Mouse (Mus musculus) testis, adult 2 months (tissue): ENCODE measurements around the gene Bcl2l14. TPM values are rescaled to one million over a fixed set of nuclear protein-coding genes. Genes with fewer than 3 reads are reported as not detected.

ENCODE experiments used
- H3K27ac ChIP-seq: fragments of 200-500 bp; 2 replicates; pipeline ENCODE4 v1.5.1; 2012; ENCODE audit warnings: low read depth, low read length; ENCODE audit not compliant: control insufficient read depth, insufficient read depth
- H3K27me3 ChIP-seq: fragments of 200-500 bp; 2 replicates; pipeline ENCODE4 v1.6.1; 2012; ENCODE audit warnings: mild to moderate bottlenecking, low read length, moderate library complexity; ENCODE audit not compliant: control insufficient read depth, insufficient read depth
- H3K36me3 ChIP-seq: fragments of 200-500 bp; 2 replicates; pipeline ENCODE4 v1.6.1; 2012; ENCODE audit warnings: mild to moderate bottlenecking, low read length; ENCODE audit not compliant: control insufficient read depth, insufficient read depth
- H3K4me1 ChIP-seq: fragments of 200-500 bp; 2 replicates; pipeline ENCODE4 v1.6.1; 2012; ENCODE audit warnings: low read length; ENCODE audit not compliant: control insufficient read depth, insufficient read depth
- H3K4me3 ChIP-seq: fragments of 200-500 bp; 2 replicates; pipeline ENCODE4 v1.5.1; 2012; ENCODE audit warnings: low read depth, mild to moderate bottlenecking, low read length, moderate library complexity, mixed read lengths; ENCODE audit not compliant: control insufficient read depth
- CTCF ChIP-seq: fragments of 200-500 bp; IDR thresholded peaks from 2 replicates; pipeline ENCODE4 v1.5.1; 2012; ENCODE audit warnings: low read depth, mild to moderate bottlenecking, inconsistent platforms, low read length, moderate library complexity; ENCODE audit not compliant: control insufficient read depth, insufficient read depth, insufficient replicate concordance
- POLR2A ChIP-seq: fragments of 200-500 bp; IDR thresholded peaks from 2 replicates; pipeline ENCODE4 v1.6.1; 2012; ENCODE audit warnings: low read depth, mild to moderate bottlenecking, inconsistent platforms, low read length, moderate library complexity; ENCODE audit not compliant: control insufficient read depth
- polyA plus RNA-seq: library from polyadenylated mRNA; depleted of rRNA; stranded (reverse); fragments of >200 nt; gene quantifications from 2 replicates; pipeline ENCODE4 v1.2.3, GENCODE M21; 2012; rRNA removed

The Bcl2l14 gene
- polyA plus RNA-seq, result 63.8 and 70.3 TPM in 2 replicates

GRCm38 (mm10) chr6:134396018-134396417, at the start of gene Bcl2l14:
Gene Bcl2l14, plus strand, starts transcription at chr6:134396318.
- no peak for TF ChIP-seq CTCF
- no peak for TF ChIP-seq POLR2A
- H3K27me3 ChIP-seq, result no peaks in the 10 kb centered on the region
- H3K4me3 ChIP-seq, result peak within 1 kb of the TSS; percentile 65
- H3K27ac ChIP-seq, result no peak within 1 kb of the TSS
- H3K36me3 ChIP-seq, result no peaks in the 10 kb centered on the region
- no peaks in the 10 kb centered on the region for H3K4me1 ChIP-seq

- no peak for TF ChIP-seq POLR2A
- TF ChIP-seq CTCF, result no peak
- H3K27me3 ChIP-seq, result no peaks in the 10 kb centered on the region
- no peak overlapping the region for H3K27ac ChIP-seq
- no peak overlapping the region for H3K4me3 ChIP-seq
- no peaks in the 10 kb centered on the region for H3K4me1 ChIP-seq
- no peaks in the 10 kb centered on the region for H3K36me3 ChIP-seq
Measured at GRCm38 (mm10) chr6:134348526-134349067, 47.5 kb upstream of the Bcl2l14 start.

GRCm38 (mm10) chr6:134352881-134353280, 43.2 kb upstream of the Bcl2l14 start:
- no peaks in the 10 kb centered on the region for H3K4me1 ChIP-seq
- no peaks in the 10 kb centered on the region for H3K27me3 ChIP-seq
- no peak overlapping the region for H3K4me3 ChIP-seq
- TF ChIP-seq CTCF (no peak), POLR2A (no peak)
- no peaks in the 10 kb centered on the region for H3K36me3 ChIP-seq
- H3K27ac ChIP-seq, result no peak overlapping the region

GRCm38 (mm10) chr6:134353751-134354150, 42.4 kb upstream of the Bcl2l14 start:
- no peaks in the 10 kb centered on the region for H3K4me1 ChIP-seq
- H3K27me3 ChIP-seq, result no peaks in the 10 kb centered on the region
- H3K36me3 ChIP-seq, result no peaks in the 10 kb centered on the region
- TF ChIP-seq POLR2A (no peak), CTCF (no peak)
- no peak overlapping the region for H3K4me3 ChIP-seq
- H3K27ac ChIP-seq, result no peak overlapping the region

- no peak overlapping the region for H3K4me3 ChIP-seq
- no peaks in the 10 kb centered on the region for H3K27me3 ChIP-seq
- H3K4me1 ChIP-seq, result no peaks in the 10 kb centered on the region
- no peak for TF ChIP-seq POLR2A
- no peak for TF ChIP-seq CTCF
- no peak overlapping the region for H3K27ac ChIP-seq
- no peaks in the 10 kb centered on the region for H3K36me3 ChIP-seq
Measured at GRCm38 (mm10) chr6:134357570-134357969, 38.5 kb upstream of the Bcl2l14 start.

GRCm38 (mm10) chr6:134360079-134360478, 36.0 kb upstream of the Bcl2l14 start:
- Histone ChIP-seq H3K27ac (no peak overlapping the region), H3K4me3 (no peak overlapping the region), H3K27me3 (no peaks in the 10 kb centered on the region), H3K4me1 (peaks cover 2% of the 10 kb centered on the region; the same call in 1 of the 2 replicates), H3K36me3 (no peaks in the 10 kb centered on the region)
- no peak for TF ChIP-seq POLR2A

- Histone ChIP-seq H3K27ac (no peak overlapping the region), H3K4me1 (peaks cover 2% of the 10 kb centered on the region; the same call in 1 of the 2 replicates), H3K36me3 (no peaks in the 10 kb centered on the region), H3K4me3 (no peak overlapping the region), H3K27me3 (no peaks in the 10 kb centered on the region)
- no peak for TF ChIP-seq CTCF
- TF ChIP-seq POLR2A, result no peak
Measured at GRCm38 (mm10) chr6:134364644-134365043, 31.5 kb upstream of the Bcl2l14 start.

GRCm38 (mm10) chr6:134365952-134366351, 30.2 kb upstream of the Bcl2l14 start:
- H3K27ac ChIP-seq, result no peak overlapping the region

More at GRCm38 (mm10) chr6:134365952-134366351, 30.2 kb upstream of the Bcl2l14 start:
- H3K4me1 ChIP-seq, result peaks cover 2% of the 10 kb centered on the region; the same call in 1 of the 2 replicates
- no peak for TF ChIP-seq POLR2A
- peak; percentile 36; the same call in 1 of the 2 replicates for TF ChIP-seq CTCF
- H3K4me3 ChIP-seq, result no peak overlapping the region
- H3K27me3 ChIP-seq, result no peaks in the 10 kb centered on the region
- no peaks in the 10 kb centered on the region for H3K36me3 ChIP-seq
